Comparison of ENCODE assay signal across 10 mouse cellular contexts in genomic region chr4:63233557-63234452, GRCm38 (mm10). TPM values are rescaled to one million over a fixed set of nuclear protein-coding genes. Genes with fewer than 3 reads are reported as not detected.
DNase-seq lines count a peak whose midpoint lies in the region; ATAC-seq lines count a peak whose summit lies in the region.
"Had no signal": no experiment of that assay in that cellular context is flagged by ENCODE, and none has a peak within 500 bp of the region (broad histone marks: within the 10 kb centered on the region; RNA-seq: fewer than 3 reads in every experiment).

No protein-coding gene starts in this region.

- H3K4me2 ChIP-seq in stomach, embryonic 15.5 days = no peak overlapping the region
- H3K4me2 ChIP-seq: forebrain, embryonic 15.5 days had no signal

- H3K9me3 ChIP-seq in stomach, embryonic 15.5 days = no peaks in the 10 kb centered on the region
- H3K9me3 ChIP-seq: forebrain, embryonic 15.5 days had no signal

- no peak overlapping the region for H3K4me3 ChIP-seq in stomach, embryonic 15.5 days (replicated peaks)
- H3K4me3 ChIP-seq: forebrain, embryonic 15.5 days had no signal

- H3K9ac ChIP-seq in stomach, embryonic 15.5 days = no peak overlapping the region
- H3K9ac ChIP-seq: forebrain, embryonic 15.5 days had no signal

- ATAC-seq in stomach, embryonic 15.5 days (ENCODE audit: insufficient read depth, low FRiP score, low read depth) = peak; percentile 20; the same call in 1 of the 2 replicates
- ATAC-seq: forebrain, embryonic 15.5 days had no signal

- H3K27ac ChIP-seq in stomach, embryonic 15.5 days = peak overlapping the region; percentile 86
- H3K27ac ChIP-seq: forebrain, embryonic 15.5 days had no signal

- 44% methylated on average over 7 of the region's 7 CpGs for WGBS in stomach, embryonic 15.5 days

- H3K27me3 ChIP-seq in stomach, embryonic 15.5 days (replicated peaks) = no peaks in the 10 kb centered on the region
- H3K27me3 ChIP-seq: forebrain, embryonic 15.5 days had no signal

- H3K4me1 ChIP-seq in stomach, embryonic 15.5 days = peaks cover 55% of the 10 kb centered on the region

- H3K36me3 ChIP-seq in stomach, embryonic 15.5 days = no peaks in the 10 kb centered on the region; the same call in 1 of the 2 replicates
- H3K36me3 ChIP-seq: forebrain, embryonic 15.5 days had no signal

- peak; percentile 42 to 72 for DNase-seq in frontal cortex, adult 2 months (ENCODE audit: extremely low spot score in 1 of 2, low spot score in 1 of 2)
- no peak for DNase-seq in frontal cortex, postnatal 10 days (ENCODE audit: low spot score in 2 of 2)
- DNase-seq in retina, postnatal 1 day = peak; percentile 19
- no peak for DNase-seq in retina, embryonic 14.5 days (ENCODE audit: low spot score)
- peak; percentile 69 for DNase-seq in kidney, postnatal 14 days
- DNase-seq in urinary bladder, adult 18-20 months (ENCODE audit: low spot score in 2 of 2) = no peak
- DNase-seq in ovary, postnatal 14 days (ENCODE audit: low spot score) = no peak
- DNase-seq: layer of hippocampus, postnatal 36 days had no signal

RNA-seq across cellular contexts. Expression of gene Col27a1, which starts 20.0 kb away (rescaled TPM):
- polyA plus RNA-seq in frontal cortex, adult 2 months (2012; rRNA removed) = 6.6 and 8.0 TPM in 2 replicates
- polyA plus RNA-seq in stomach, embryonic 15.5 days (2015; fragmentation: Nextera tagmentation; extraction: Ambion mirVana) = 17.4 and 18.6 TPM in 2 replicates

Comparison
In these comparisons a context has a peak if more than half of its experiments do, and no peak if none do; other contexts are left out.
1. DNase-seq: peak in frontal cortex, adult 2 months (2 of 2), retina, postnatal 1 day (single experiment) and kidney, postnatal 14 days (single experiment); none in frontal cortex, postnatal 10 days (0 of 2), retina, embryonic 14.5 days (single experiment), urinary bladder, adult 18-20 months (0 of 2) and ovary, postnatal 14 days (single experiment).